Mouse (Mus musculus): ENCODE data around the gene Slc25a13. TPM values are rescaled to one million over a fixed set of nuclear protein-coding genes. Genes with fewer than 3 reads are reported as not detected.
A peak's percentile ranks its signal among the peaks of the same experiment; 100 is the strongest.

Gene Slc25a13
- total RNA-seq, 2 experiments from 2014 or later: 17.1 to 22.8 TPM

DNA sequence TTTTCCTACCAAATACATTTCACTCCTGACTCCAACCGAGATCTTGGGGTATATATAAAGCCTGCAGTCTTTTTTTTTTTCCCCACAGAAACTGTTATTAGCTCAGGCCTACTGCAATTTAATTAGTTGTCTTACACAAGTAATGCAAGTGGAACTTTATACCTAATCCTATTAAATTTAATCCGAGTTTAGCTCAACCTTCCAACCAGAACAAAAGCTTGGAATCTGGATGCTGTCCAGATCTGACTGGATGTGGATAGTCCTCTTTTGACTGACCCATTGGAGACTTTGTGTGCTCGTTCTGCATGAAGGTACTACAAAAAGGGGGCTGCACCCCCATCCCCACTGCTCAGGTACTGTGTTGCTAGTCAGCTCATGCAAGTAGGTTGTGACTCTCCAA lies 163.0 kb downstream of the Slc25a13 start:
- ATAC-seq (ENCODE audit: poor library complexity, severe bottlenecking): no peak

DNA sequence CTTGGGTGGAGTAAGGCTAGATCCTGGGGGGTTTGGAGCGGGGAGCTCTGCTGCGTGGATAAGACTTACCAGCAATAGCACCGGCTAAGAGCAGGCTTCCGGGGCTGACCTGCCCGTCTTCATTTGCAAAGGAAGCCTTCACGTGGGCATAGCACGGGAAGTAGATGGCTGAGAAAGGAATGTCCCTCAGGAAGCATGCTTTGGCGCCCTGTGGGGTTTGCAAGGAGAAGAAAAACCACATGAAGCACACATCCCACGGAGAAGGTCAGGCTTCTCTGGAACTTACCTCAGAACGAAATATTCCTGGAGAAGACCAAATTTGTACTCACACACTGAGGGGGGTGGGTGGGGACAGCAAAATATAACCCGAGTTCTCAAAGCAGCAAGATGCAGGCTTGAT lies 164.3 kb downstream of the Slc25a13 start:
- ATAC-seq (ENCODE audit: poor library complexity, severe bottlenecking): no peak

DNA sequence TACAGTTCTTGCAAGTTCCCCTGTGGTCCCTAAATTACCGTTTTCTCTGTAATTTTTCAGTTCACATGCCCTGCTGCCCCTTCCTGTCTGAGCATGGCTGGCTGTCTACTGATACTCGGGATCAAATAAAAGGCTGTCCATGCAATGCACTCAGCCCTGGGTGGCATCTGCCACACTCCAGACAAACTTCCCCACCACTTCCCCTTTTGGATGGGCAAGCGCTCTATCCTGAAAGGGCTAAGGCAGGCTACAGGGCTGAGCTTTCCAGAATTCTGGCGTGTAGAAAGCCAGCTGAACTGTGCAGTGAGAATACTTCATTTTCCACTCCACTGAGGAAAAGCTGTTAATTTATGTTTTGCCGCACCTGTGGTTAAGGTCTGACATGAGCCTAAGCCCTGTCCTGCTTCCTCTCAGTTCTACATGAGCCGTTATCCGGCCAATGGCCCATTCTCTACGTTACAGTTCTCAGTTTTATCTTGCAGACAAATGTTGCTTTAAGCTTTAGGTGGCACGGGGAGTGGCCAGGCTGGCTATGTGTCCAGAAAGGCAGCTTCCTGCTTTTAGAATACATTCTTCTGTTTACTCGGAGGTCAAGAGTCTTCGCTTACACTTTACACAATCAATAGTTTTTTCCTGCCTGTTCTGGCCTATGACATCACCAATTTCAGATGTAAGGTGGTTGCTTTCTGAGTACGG lies 170.1 kb downstream of the Slc25a13 start:
- ATAC-seq (ENCODE audit: poor library complexity, severe bottlenecking): 0 out of 2 replicates have a peak, but pooled peaks have one; percentile 51

DNA sequence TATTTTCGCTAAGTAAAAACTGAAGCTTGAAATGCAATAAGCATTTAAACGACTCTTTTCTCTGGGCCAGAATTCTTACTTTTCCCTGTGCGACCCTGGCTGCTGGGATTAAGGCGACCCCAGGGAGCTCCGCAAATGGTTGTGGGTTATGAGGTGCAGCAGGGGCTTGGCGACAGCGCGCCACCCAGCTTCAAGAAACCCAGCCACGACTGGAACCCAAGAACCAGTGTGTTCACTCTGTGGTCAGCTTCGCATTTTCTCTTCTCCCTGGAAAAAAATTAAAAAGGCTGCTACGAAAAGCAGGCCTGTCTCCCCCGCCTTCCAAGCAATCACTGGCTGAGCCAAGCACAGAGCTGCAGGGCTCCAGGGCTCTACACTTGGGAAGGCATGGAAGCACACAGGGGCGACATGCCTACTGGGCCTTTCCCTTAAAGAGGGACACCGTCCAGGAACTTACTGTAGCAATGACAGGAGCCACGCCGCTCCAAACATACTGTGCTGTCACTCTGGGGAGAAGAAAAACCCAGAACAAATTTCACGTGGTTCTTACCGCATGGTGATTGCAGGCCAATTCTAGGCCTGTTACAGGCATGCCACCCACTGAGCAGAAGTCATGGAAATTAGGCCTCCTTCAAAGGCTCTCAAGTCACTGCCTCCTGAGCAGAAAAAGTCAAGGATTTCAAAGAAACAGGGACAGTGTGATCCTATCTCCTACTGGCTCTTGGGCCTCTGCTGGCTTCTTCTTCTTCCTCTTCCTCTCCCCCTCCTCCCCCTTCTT lies 178.0 kb downstream of the Slc25a13 start:
- ATAC-seq (ENCODE audit: poor library complexity, severe bottlenecking): no peak

DNA sequence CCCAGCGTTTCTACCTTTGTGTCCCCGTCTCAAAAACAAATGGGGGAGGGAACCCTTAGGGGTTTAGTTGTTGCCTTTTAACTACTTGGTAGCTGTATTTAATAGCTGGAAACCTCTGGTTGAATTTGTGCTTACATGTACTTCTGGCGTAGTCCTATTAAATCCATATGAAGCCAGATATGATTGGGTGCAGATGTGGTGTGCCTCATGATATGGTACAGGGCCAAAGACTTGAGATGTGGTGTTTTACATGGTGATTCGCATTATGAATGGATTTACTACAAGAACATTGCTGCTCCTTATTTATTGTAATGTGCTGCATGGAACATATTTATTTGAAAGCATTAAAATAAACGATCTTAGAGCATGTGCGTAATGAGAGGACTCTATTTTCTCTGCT lies 189.3 kb downstream of the Slc25a13 start:
- no peak for ATAC-seq (ENCODE audit: poor library complexity, severe bottlenecking)

DNA sequence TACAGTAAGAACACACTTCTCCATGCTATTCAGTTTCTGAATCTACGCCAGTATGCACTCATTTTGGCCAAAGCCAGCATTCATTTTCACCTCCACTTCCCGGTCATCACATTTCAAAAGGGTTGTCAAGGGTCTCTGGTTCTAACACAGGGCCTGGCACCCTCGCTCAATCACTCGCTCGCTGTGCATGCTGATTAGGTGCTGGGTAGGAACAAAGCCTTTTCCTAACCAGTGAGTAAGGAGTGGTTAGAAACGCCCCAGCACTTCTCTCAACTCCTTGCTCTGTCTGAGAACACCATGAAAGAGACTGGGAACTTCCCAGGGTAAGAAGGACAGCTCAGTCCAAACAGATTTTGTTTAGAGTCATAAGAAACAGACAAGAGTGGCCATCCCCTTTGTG lies 193.0 kb downstream of the Slc25a13 start:
- no peak for ATAC-seq (ENCODE audit: poor library complexity, severe bottlenecking)

DNA sequence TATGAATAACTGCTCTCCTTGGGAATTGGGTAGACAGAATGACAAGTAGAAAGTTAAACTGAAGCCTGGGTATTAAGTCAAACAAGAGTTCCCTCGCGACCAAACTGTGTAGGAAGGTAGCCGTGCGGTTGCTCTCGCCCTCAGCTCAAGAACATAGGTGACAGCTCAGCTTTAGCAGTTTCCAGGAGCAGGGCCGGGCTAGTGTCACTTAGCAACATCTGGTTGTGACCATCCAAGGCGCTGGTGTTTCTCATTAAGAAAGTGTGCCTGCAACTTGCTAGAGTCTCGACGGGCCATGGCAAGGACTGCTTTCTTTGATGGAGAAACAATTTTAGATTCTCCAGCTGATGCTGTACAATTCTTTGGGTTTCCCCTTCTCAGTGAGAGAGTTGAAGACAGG lies 200.0 kb downstream of the Slc25a13 start:
- no peak for ATAC-seq (ENCODE audit: poor library complexity, severe bottlenecking)

DNA sequence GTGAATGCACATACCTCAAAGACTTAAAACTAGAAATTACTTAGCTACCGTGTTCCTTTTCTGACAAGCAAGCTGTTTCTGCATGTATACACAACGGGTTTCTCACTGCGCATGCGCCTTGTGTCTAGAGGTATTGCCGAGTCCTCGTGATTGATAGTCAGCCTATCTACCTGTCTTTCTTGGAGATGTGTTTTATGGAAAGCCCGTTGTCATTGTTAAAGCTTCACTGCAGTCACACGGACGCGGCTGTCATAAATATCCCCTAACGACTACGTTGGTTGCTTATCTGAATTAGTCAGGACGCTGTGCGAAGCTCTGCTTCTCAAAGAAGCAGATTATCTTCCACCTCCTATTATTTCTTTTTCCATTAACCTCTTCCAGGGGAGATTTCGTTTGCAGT lies 201.4 kb downstream of the Slc25a13 start:
- ATAC-seq (ENCODE audit: poor library complexity, severe bottlenecking): no peak

DNA sequence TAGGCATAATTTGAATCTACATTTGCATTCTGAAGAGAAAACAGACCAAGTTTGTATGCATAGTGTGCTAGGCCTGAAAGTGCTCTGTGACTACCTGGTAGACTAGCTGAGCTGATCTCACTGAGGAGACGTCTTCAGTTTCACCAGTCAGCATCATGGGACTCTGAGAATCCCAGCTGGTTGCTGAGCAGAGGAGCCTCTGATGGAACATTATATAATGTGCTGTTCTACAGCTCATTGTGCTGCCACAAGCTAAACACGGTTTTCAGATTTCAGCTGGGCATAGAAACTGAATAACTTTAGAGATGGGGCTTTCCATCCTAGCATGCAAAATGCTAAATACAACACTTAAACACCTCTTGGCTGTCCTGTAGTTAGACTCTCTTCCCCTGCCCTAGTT lies 205.6 kb downstream of the Slc25a13 start:
- no peak for ATAC-seq (ENCODE audit: poor library complexity, severe bottlenecking)

DNA sequence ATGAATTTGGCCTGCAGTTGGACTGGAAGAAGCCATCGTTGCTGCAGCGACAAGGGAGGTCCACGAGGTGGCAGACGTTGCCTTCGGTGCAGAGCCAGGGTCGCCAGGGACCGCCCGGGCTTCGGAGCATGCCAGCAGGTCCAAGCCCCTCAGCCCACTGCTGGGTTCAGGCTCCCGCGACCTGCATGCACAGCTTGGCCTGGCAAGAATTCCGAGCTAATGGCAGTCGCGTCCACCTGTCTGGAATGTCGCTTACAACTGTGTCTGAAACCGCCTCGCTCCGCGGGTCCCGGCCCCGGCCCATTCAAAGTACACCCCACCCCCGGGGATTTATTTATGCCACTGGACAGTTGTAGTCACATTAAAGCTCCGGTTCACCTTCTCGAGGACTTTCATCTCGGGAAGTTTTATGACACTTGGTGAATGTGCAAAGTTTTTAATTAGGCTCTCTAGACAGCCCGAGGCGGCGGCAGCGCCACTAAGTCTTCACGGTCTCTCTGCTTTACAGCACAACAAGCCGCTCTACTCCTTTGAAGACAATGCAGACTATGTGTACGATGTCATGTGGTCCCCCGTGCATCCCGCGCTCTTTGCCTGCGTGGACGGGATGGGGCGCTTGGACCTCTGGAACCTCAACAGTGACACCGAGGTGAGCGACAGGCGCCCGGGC lies 211.1 kb downstream of the Slc25a13 start:
- peak; percentile 77 for ATAC-seq (ENCODE audit: poor library complexity, severe bottlenecking)

DNA sequence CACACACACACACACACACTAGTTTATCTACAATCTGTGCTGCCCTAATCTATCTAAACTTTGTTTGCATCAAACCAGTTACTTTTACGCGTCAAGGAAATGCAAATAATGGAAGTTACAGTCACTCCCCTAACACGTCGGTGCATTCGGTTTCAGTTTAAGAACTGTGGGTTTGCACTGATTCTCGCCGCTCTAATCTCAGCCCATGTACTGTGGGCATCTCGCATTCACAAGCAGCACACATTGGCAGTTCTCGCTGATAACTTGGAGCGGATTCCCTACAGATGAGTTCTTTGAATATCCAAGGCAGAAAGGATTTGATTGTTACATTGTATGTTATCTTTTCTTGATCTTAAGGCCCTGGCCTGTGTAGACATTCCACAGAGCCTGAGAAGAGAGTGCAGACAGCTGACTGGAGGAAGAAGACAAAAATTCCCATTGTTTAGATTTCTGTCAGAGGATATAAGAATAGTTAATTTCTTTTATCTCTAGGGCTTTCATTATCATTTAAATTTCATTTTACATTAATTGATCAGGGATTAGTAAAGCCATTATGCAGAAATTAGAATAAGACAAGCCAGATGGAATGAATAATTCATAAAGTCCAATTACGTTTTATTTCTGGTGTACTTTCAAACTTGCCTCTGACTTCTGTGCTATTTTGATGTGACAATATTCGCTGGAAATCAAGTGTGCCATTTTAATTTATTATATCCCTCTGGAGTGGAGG lies 212.1 kb downstream of the Slc25a13 start:
- ATAC-seq (ENCODE audit: poor library complexity, severe bottlenecking): no peak

DNA sequence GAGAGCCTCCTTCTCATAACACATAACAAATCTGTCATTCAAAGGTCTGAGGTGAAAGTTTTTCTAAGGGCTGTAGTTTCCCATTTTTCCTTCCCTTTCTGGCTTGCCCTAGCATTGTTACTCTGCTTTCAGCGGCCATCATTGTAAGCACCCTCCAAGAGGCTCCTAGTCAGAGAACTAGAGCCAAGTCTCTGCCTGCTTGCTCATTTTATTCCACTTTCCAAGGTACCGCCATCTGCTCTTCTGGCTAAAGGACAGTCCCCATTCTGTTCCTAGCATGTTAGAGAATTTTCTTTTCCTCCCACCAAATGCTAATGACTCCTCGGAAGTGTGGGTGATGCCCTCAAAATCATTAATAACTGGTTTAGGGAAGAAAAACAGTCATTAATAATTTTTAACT lies 214.9 kb downstream of the Slc25a13 start:
- ATAC-seq (ENCODE audit: poor library complexity, severe bottlenecking): no peak

DNA sequence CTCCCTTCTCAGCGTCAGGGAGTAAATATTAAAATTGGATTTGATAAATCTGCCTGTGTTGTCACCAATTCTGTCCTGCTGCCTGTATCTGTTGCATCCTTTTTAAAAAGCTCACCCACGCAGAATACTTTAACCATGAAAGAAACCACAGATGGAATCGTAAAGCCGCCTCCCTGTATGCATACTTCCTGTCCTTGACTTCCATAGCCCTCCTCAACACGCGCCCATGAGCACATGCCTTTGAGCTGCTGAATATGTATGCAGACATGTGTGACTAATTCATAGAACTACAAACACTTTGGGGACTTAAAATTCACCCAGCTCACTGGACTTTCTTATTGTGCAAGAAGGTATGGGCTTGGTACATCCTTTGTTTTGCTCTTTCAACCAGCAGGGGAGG lies 219.4 kb downstream of the Slc25a13 start:
- no peak for ATAC-seq (ENCODE audit: poor library complexity, severe bottlenecking)

DNA sequence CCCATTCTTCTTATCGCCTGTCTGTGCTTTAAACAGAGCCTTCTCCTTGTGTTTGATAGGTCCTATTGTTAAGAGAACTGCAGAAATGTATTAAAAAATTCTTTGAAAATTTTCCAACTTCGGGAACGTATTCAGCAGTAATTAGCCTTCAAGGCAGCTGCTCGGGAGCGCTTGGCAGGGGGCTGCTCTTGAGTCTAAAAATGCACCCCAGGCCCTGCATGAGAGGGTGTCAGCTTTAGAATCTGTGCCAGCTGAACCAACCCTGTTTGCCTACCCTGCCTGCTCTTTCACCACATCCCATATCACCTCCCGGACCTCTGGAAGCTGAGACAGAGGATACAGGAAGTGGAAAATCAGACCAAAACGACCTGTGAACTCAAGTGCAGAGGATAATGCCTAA lies 223.9 kb downstream of the Slc25a13 start:
- no peak for ATAC-seq (ENCODE audit: poor library complexity, severe bottlenecking)

DNA sequence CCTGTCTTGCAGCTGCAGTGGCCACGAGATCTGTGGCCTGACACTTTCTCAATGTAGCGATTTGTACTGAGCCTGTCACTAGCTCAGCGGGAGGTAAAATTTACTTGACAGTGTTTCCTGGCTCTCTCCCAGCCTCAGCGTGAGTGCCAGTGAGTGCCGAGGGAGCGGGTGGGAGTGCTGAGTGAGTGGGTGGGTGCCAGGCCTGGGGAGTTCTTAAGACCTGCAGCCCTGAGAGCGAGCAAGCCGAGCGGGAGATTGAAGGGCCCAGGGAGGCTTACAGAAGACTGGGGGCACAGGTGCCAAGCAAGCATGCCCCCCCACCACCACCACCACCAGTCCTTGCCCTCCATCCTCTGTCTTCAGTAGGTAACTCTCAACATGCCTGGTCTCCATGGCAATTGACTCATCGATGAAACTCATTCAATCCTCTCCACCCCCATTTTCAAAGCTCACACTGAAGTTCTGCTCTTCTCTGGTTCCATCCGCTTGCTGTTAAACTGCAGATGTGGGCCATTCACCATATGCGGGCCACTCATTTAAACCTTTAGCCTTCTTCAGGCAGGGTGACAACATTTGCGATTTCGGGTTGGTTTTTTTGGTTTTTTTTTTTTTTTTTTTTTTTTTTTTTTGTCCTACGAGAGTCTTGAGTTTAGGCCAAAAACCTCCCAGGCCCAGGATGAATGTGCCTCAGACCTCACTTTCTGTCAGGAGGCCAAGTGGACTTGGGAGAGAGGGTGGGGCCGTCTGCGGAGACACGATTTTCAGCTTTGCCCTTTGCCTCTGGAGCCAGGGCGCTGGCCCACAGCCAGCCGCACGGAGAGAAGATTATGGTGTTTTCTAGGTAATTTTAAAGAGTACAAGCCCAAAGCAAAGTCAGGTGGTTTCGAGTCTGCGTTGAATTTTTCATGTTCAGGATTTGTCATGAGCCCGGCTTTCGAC lies 224.9 kb downstream of the Slc25a13 start:
- no peak for ATAC-seq (ENCODE audit: poor library complexity, severe bottlenecking)

DNA sequence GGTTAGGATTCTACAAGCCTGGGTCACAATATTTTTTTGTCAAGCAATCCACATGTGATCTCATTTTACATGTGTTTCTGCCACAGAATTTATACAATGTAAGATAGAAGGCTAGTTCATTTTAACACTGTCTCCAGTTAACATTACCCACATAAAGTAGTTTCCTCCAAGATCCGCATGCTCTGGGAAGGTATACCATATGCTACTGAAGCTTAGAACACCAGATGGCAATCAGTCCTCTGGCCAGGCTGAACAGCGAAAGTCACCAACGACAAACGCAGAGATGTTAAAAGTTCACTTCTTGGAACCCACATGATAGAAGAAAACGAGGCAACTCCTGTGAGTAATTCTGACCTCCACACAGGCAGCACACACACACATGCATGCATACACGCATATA lies 225.7 kb downstream of the Slc25a13 start:
- no peak for ATAC-seq (ENCODE audit: poor library complexity, severe bottlenecking)
